Mouse (Mus musculus) heart, adult 8-10 months (tissue): Measurements from ENCODE around the gene Cntnap4. TPM values are rescaled to one million over a fixed set of nuclear protein-coding genes. Genes with fewer than 3 reads are reported as not detected.
"Not testable (repeated sequence)": the region's sequence is repeated elsewhere in the genome, so short reads cannot be mapped to it uniquely, and the experiment has no call there.

Experiments
- DNase-seq: peaks from one replicate; pipeline ENCODE4 v3.0.0; 2022; ENCODE audit warnings: low spot score
- total RNA-seq, 4 experiments: library from RNA; stranded (reverse); gene quantifications; 2 replicates each; pipeline ENCODE4 v1.2.4; 2022

Gene Cntnap4
- total RNA-seq, 4 experiments from 2014 or later: not detected

- no peak for DNase-seq
Measured at GRCm38 (mm10) chr8:112730583-112731432, 161.0 kb downstream of the Cntnap4 start.

- no peak for DNase-seq
Measured at GRCm38 (mm10) chr8:112735575-112735974, 165.7 kb downstream of the Cntnap4 start.

GRCm38 (mm10) chr8:112743331-112743730, 173.5 kb downstream of the Cntnap4 start:
- no peak for DNase-seq

- DNase-seq: no peak
Measured at GRCm38 (mm10) chr8:112747296-112747695, 177.5 kb downstream of the Cntnap4 start.

- no peak for DNase-seq
Measured at GRCm38 (mm10) chr8:112755171-112755570, 185.3 kb downstream of the Cntnap4 start.

- DNase-seq: no peak
Measured at GRCm38 (mm10) chr8:112803058-112803457, 233.2 kb downstream of the Cntnap4 start.

GRCm38 (mm10) chr8:112809382-112809781, 239.5 kb downstream of the Cntnap4 start:
- DNase-seq: no peak

- no peak for DNase-seq
Measured at GRCm38 (mm10) chr8:112841057-112841456, 271.2 kb downstream of the Cntnap4 start.

GRCm38 (mm10) chr8:112849541-112849940, 279.7 kb downstream of the Cntnap4 start:
- DNase-seq: not testable (repeated sequence)

- DNase-seq: no peak
Measured at GRCm38 (mm10) chr8:112906458-112907112, 336.7 kb downstream of the Cntnap4 start.

- no peak for DNase-seq
Measured at GRCm38 (mm10) chr8:112909527-112909926, 339.7 kb downstream of the Cntnap4 start.

GRCm38 (mm10) chr8:112911422-112911821, 341.6 kb downstream of the Cntnap4 start:
- DNase-seq: no peak

- no peak for DNase-seq
Measured at GRCm38 (mm10) chr8:112922151-112922550, 352.3 kb downstream of the Cntnap4 start.

GRCm38 (mm10) chr8:112922789-112923188, 352.9 kb downstream of the Cntnap4 start:
- no peak for DNase-seq
